Mouse (Mus musculus) MEL (cell line): ENCODE data around the gene Slc46a3. TPM values are rescaled to one million over a fixed set of nuclear protein-coding genes. Genes with fewer than 3 reads are reported as not detected.

Experiments
- DNase-seq: peaks from one replicate; pipeline ENCODE4 v3.0.0; 2011; ENCODE audit warnings: low read depth, low spot score
- H3K27ac ChIP-seq: 2 replicates; pipeline ENCODE4 v1.5.1; 2012; ENCODE audit warnings: low read depth, mild to moderate bottlenecking, control low read depth, low read length, moderate library complexity; ENCODE audit not compliant: control insufficient read depth
- H3K27me3 ChIP-seq, 2 experiments: fragments of 150-350 bp in 1 of 2; sonication (generic) in 1 of 2; 2 replicates each; pipeline ENCODE4 v1.6.1; 2012; ENCODE audit warnings: low read length in 2 of 2, mild to moderate bottlenecking in 2 of 2, improper control_type of control experiment in 1 of 2, moderate library complexity in 1 of 2; ENCODE audit not compliant: insufficient read depth in 2 of 2, control insufficient read depth in 1 of 2
- H3K36me3 ChIP-seq, 2 experiments: 2 replicates each; pipeline ENCODE4 v1.6.1; 2012 to 2014; ENCODE audit warnings: low read length in 2 of 2, improper control_type of control experiment in 1 of 2, inconsistent platforms in 1 of 2, mild to moderate bottlenecking in 1 of 2; ENCODE audit not compliant: insufficient read depth in 2 of 2, control insufficient read depth in 1 of 2
- H3K4me1 ChIP-seq, 2 experiments: fragments of 150-350 bp in 1 of 2; sonication (generic) in 1 of 2; 2 replicates each; pipeline ENCODE4 v1.6.1; 2012; ENCODE audit warnings: low read length in 2 of 2, improper control_type of control experiment in 1 of 2, mild to moderate bottlenecking in 1 of 2; ENCODE audit not compliant: insufficient read depth in 2 of 2, control insufficient read depth in 1 of 2
- H3K4me3 ChIP-seq, 2 experiments: fragments of 150-350 bp in 1 of 2; sonication (generic) in 1 of 2; 2 replicates each; pipeline ENCODE4 v1.5.1; 2012; ENCODE audit warnings: low read depth in 2 of 2, low read length in 2 of 2, mild to moderate bottlenecking in 2 of 2, moderate library complexity in 2 of 2, control low read depth in 1 of 2, improper control_type of control experiment in 1 of 2; ENCODE audit not compliant: control insufficient read depth in 1 of 2, insufficient read depth in 1 of 2
- H3K79me2 ChIP-seq: 2 replicates; pipeline ENCODE4 v1.6.1; 2012; ENCODE audit warnings: mild to moderate bottlenecking, low read length, moderate library complexity; ENCODE audit not compliant: control insufficient read depth, poor library complexity, insufficient read depth
- H3K9ac ChIP-seq: 2 replicates; pipeline ENCODE4 v1.6.1; 2012; ENCODE audit warnings: low read depth, mild to moderate bottlenecking, control low read depth, low read length, moderate library complexity; ENCODE audit not compliant: control insufficient read depth, poor library complexity, severe bottlenecking
- H3K9me3 ChIP-seq: fragments of 150-350 bp; sonication (generic); replicated peaks from 2 replicates; pipeline ENCODE4 v1.6.1; 2012; ENCODE audit warnings: mild to moderate bottlenecking, low read length, improper control_type of control experiment, moderate library complexity; ENCODE audit not compliant: insufficient read depth
- CTCF ChIP-seq, 3 experiments: IDR thresholded peaks in 2 of 3; conservative IDR thresholded peaks in 1 of 3; 2 replicates each; pipeline ENCODE4 v1.5.1; 2011 to 2012; ENCODE audit warnings: low read length in 3 of 3, low read depth in 2 of 3, mild to moderate bottlenecking in 2 of 3, improper control_type of control experiment in 1 of 3, inconsistent platforms in 1 of 3, mixed read lengths in 1 of 3, moderate library complexity in 1 of 3; ENCODE audit not compliant: control insufficient read depth in 1 of 3, insufficient read depth in 1 of 3, poor library complexity in 1 of 3, severe bottlenecking in 1 of 3
- ETS1 ChIP-seq: IDR thresholded peaks from 2 replicates; pipeline ENCODE4 v1.6.1; 2012; ENCODE audit warnings: low read depth, mild to moderate bottlenecking, inconsistent platforms, low read length, improper control_type of control experiment, moderate library complexity
- GATA1 ChIP-seq: IDR thresholded peaks from 2 replicates; pipeline ENCODE4 v1.6.1; 2011; ENCODE audit warnings: low read depth, low read length, improper control_type of control experiment
- RAD21 ChIP-seq: IDR thresholded peaks from 2 replicates; pipeline ENCODE4 v1.6.1; 2011; ENCODE audit warnings: mild to moderate bottlenecking, low read depth, low read length, improper control_type of control experiment
- SIN3A ChIP-seq: IDR thresholded peaks from 2 replicates; pipeline ENCODE4 v1.6.1; 2012; ENCODE audit warnings: low read length, improper control_type of control experiment, inconsistent platforms
- SMC3 ChIP-seq: IDR thresholded peaks from 2 replicates; pipeline ENCODE4 v1.6.1; 2011; ENCODE audit warnings: low read depth, low read length, improper control_type of control experiment
- USF2 ChIP-seq, 2 experiments: IDR thresholded peaks; 2 replicates each; pipeline ENCODE4 v1.6.1; 2011 to 2012; ENCODE audit warnings: improper control_type of control experiment in 2 of 2, low read length in 2 of 2, borderline replicate concordance in 1 of 2, inconsistent platforms in 1 of 2, low read depth in 1 of 2, mild to moderate bottlenecking in 1 of 2; ENCODE audit not compliant: insufficient read depth in 1 of 2
- ZC3H11A ChIP-seq: IDR thresholded peaks from 2 replicates; pipeline ENCODE4 v1.6.1; 2012; ENCODE audit warnings: low read depth, mild to moderate bottlenecking, inconsistent platforms, low read length, improper control_type of control experiment
- polyA plus RNA-seq, 2 experiments: library from polyadenylated mRNA; stranded (reverse) in 1 of 2; unstranded in 1 of 2; fragments of >175 nt in 1 of 2; fragments of >200 nt in 1 of 2; gene quantifications; 2 replicates each; pipeline versions ENCODE4 v1.2.1 to v1.2.4; 2012; ENCODE audit warnings: low replicate concordance in 2 of 2, low read depth in 1 of 2; ENCODE audit not compliant: insufficient read length in 2 of 2, insufficient read depth in 1 of 2, missing spikeins in 1 of 2
- total RNA-seq: library from RNA; depleted of rRNA; stranded (reverse); fragments of 300-350 nt; gene quantifications from 2 replicates; pipeline ENCODE4 v1.2.3, GENCODE M21; 2012

The Slc46a3 gene
- total and polyA plus RNA-seq, 3 experiments = 3.0 to 7.7 TPM; not detected in 1

DNA sequence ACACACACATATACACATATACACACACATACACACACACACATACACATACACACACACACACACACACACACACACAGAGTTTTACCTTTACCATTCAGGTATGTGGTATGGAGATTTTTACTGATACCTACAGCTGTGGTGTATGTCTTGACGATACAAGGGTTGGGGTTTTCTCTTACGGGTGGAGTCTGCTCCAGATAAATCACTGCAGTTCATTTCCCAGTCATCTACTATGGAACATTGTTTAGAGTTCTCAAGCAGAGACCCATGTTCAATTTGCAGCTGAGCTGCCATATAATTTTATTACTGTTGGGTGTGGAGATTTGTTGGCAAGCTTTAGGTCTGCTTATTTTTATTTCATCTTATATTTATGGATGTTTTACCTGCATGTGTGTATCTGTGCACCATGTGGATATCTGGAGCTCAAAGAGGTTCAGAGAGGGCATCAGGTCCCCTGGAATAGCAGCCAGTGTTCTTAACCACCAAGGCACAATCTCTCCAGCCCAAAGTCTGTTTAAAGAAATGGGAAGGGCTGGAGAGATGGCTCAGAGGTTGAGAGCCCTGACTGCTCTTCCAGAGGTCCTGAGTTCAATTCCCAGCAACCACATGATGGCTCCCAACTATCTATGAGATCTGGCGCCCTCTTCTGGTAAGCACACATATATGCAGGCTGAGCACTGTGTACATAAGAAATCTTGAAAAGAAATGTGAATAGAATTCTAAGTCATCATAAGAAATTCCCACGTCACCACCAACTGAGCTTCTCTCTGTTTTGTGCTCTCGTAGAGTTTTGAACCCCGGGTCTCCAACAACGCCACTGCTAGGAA lies 34.3 kb upstream of the Slc46a3 start:
- H3K79me2 ChIP-seq = no peaks in the 10 kb centered on the region
- no peaks in the 10 kb centered on the region for H3K27me3 ChIP-seq
- H3K27ac ChIP-seq = no peak overlapping the region
- no peaks in the 10 kb centered on the region for H3K9me3 ChIP-seq
- H3K4me3 ChIP-seq = no peak overlapping the region
- peak; percentile 27; the same call in 1 of the 2 replicates for TF ChIP-seq ZC3H11A
- TF ChIP-seq CTCF (IDR thresholded peaks at IDR 0.05 in 2 of 3, conservative IDR thresholded peaks at IDR 0.05 in 1 of 3; ENCODE audit: control insufficient read depth in 1 of 3, insufficient read depth in 1 of 3, low read depth in 2 of 3, low read length in 3 of 3, poor library complexity in 1 of 3, severe bottlenecking in 1 of 3) = peak; percentile 36 to 57 (median 53)
- TF ChIP-seq SIN3A = no peak
- TF ChIP-seq SMC3 = peak; percentile 42
- TF ChIP-seq RAD21 = peak; percentile 34
- H3K36me3 ChIP-seq = no peaks in the 10 kb centered on the region
- DNase-seq = peak; percentile 27
- no peak overlapping the region for H3K9ac ChIP-seq
- H3K4me1 ChIP-seq = no peaks in the 10 kb centered on the region

DNA sequence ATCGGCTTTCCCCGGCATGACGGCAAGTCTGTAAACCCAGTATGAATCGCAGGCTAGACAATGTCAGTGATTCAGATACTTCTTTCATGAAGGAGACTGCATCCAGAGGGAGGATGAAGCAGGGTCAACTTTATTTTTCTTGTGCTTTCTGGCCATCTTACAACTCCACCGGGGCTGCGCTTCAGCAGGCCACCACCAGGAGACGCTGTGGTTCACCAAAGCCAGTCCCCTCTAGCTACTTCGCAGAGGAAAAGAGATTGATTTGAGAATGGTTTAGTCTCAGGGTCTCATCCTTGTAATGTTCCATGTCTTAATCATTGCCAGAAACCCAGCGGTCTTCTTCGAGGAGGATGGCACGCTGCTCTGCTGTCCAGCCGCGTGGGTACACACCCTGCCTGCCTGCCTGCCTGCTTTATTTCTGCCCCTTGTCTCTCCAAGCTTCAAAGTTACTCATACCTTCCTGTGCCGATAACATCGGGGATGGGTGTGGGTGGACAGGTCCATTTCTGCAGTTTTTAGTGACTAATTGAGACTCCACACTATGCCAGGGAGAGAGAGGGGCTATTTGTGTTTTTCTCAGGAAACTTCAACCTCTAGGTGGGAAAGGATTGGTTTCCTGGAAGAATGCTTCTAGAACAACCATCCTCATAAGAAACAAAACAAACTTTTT lies 31.5 kb upstream of the Slc46a3 start:
- H3K27me3 ChIP-seq = no peaks in the 10 kb centered on the region
- no peak overlapping the region for H3K9ac ChIP-seq
- no peak overlapping the region for H3K27ac ChIP-seq
- TF ChIP-seq SMC3 = 0 out of 2 replicates have a peak, but pooled peaks have one; percentile 28
- no peak for TF ChIP-seq USF2 (IDR thresholded peaks at IDR 0.05; ENCODE audit: borderline replicate concordance in 1 of 2, insufficient read depth in 1 of 2, low read depth in 1 of 2, low read length in 2 of 2)
- TF ChIP-seq CTCF (IDR thresholded peaks at IDR 0.05 in 2 of 3, conservative IDR thresholded peaks at IDR 0.05 in 1 of 3; ENCODE audit: control insufficient read depth in 1 of 3, insufficient read depth in 1 of 3, low read depth in 2 of 3, low read length in 3 of 3, poor library complexity in 1 of 3, severe bottlenecking in 1 of 3) = peak; percentile 53 to 71 (median 64)
- H3K79me2 ChIP-seq = no peaks in the 10 kb centered on the region
- DNase-seq = peak; percentile 28
- no peaks in the 10 kb centered on the region for H3K4me1 ChIP-seq
- H3K9me3 ChIP-seq = no peaks in the 10 kb centered on the region
- no peak overlapping the region for H3K4me3 ChIP-seq
- no peaks in the 10 kb centered on the region for H3K36me3 ChIP-seq

DNA sequence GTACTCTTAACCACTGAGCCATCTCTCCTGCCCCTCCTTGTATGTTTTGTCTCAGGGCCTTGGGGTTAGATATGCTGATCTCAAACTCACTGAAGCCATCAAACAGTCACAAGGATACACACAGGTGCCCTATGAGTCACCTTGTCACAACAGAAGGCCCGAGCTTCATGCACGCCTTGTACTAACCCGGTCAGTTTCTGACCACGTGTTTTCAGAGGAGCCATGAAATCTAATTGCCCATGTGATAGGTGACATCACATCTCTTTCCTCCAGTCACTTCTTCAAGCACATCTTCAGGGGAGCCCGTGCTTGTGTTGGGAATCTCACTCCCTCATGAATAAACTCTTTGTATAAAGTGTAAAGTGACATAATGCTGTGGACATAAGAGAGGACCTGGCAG lies 30.0 kb upstream of the Slc46a3 start:
- Histone ChIP-seq H3K36me3 (no peaks in the 10 kb centered on the region), H3K79me2 (no peaks in the 10 kb centered on the region), H3K9ac (no peak overlapping the region), H3K9me3 (no peaks in the 10 kb centered on the region), H3K4me3 (no peak overlapping the region), H3K27me3 (no peaks in the 10 kb centered on the region), H3K27ac (no peak overlapping the region)
- DNase-seq = no peak
- no peak for TF ChIP-seq ETS1
- no peak for TF ChIP-seq GATA1
- TF ChIP-seq, all 39 proteins: peak for 0
- no peaks in the 10 kb centered on the region for H3K4me1 ChIP-seq
